Mouse (Mus musculus): ENCODE results near the gene Tnc.

Gene Tnc

DNA sequence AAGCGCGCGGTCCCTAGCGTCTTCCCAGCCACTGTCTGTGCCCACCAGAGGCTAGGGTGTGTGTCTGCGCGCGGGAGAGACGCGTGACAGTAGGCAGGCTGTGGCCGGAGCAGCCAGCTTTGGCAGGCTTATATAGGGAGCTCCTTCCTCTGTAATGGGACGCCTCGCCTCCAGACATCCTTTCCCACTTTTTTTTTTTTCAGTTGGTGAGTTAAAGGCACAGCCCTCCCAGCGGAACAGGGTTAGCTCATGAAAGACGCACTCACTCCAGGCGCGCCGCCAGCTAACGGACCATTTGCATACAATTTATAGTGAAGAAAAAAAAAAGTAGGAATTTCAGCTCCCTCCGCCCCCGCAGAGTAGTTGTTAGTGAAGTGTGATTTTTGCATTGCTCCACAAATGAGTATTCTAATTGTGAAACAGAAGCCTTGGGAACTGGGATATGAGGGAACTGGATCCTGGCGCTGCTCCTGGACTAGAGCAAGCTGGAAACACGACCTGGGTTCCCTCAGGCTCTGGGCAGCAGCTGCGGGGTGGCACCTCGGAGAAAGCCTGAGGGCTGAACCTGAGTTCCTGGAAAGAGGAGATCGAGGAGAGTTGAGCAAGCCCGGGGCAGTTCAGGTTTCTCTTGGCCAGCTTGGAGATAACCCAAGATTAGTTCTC lies at the start of gene Tnc:
Gene Tnc (minus strand): TSS at position 185 of the 663 bp plus-strand sequence.
- peak; percentile 65 for DNase-seq (ENCODE audit: low read depth)

DNA sequence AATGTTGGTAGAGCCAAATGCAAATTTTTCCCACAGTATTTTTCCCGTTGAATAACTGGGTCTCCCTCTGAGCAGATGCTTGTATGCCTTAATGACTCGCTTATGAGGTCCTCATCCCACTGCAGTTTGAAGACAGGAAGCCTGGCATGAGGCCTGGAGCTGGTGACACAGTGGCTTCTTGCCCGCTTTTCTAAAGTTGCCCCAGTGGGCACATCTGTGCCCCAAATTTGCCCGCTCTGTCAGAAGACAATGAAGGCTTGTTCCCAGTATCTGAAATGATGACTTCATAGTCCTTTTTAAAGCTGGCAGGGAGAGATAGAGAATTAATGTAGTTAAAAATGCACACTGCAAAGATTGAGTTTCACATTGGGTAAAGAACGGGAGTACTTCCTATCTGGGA lies 47.4 kb upstream of the Tnc start:
- no peak for DNase-seq (ENCODE audit: low read depth)

DNA sequence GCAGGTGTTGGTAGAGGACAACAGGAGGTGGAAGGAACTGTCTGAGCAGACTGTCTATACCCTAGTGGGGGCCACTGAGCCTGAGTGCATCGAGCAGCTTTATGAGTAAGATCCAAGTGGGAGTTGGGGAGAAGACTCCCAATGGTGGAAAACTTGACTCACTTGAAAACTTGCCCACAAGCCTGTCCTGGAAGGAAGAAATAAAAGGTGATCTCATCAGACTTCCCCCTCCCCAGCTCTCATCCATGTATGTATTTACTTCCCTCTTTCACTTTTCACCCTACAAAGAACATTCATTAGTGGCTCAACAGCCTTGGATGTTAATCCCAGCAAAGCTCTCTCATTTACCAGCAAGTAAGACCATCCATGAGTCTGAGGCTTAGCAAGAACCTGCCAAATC lies 46.0 kb upstream of the Tnc start:
- DNase-seq (ENCODE audit: low read depth): no peak

DNA sequence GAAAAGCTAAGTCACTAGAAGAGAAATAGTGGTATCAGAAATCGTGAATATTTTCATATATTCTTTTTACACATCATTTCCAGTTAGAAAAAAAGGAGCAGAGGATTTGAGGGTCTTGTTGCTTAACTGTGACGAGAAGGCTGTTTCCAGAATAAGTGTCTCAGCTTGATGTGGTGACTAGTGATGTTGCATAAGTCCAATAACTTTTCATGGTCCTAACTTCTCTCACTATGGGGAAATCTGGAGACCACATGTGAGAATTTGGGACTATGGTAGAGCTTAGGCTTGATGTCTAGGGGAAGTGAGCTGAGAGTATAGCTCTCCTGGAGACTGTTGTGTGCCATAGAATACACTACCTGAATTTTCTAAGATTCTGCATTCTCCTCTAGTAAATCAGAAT lies 42.6 kb upstream of the Tnc start:
- DNase-seq (ENCODE audit: low read depth): no peak

DNA sequence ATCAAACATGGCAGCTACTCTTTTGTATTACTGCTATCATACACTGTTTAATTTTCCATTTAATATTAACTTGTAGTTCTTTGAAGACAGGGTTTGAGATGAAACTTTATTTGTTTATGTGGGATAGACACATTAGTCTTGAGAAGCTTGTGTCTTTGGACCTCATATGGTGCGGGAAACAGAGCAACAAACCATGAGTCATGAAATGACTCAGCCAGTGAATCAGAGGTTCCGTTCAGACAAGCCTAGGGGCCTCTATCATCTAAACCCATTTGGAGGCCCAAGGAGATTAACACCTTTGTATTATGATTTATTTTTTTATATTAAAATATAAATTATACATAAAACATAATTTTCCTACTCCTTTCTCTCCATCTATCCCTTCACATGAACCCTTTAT lies 40.9 kb upstream of the Tnc start:
- peak; percentile 43 for DNase-seq (ENCODE audit: low read depth)

DNA sequence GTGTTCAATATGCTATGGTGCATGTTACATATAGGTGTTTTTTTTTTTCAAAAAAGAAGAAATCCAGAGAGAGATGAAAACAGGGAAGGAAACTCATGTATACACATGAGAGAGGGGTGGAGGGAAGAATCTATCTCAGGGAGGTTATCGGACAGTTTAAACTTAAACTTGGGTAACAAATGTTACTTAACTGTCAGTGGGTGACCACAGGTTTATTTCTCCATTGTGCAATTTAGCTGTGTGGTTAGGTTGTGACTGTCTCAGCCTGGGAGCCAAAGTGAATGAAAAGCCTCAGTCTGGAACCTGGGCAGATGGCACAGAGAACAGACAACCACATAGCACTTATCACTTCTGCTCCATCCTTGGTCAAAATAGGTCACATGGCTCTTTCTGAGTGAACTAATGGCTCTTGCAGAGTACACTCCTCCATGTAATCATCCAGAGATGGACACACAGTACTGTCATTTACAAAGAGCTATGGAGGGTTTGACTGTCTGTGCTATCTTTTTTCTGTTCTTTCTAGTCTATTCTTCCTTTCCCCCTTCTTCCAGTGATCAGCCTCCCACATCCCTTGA lies 39.3 kb upstream of the Tnc start:
- DNase-seq (ENCODE audit: low read depth): no peak

DNA sequence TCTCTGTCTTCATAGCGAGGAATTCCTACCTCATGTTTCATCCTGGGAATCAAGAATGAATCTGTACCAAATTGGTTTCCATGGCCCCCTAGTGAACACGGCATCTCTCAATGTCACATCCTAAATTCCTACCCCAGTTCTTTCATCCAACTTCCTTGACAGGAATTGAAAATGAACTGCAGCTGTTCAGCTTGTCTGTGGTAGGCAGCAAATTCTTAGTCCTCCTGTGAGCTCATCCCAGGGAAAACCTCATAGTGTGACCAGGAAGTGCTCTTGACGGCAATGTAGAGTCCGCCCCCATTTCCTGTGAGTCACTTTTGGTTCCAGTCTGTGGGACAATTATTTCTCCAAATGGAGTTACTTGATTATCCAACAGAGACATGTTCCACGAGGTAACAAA lies 37.0 kb upstream of the Tnc start:
- DNase-seq (ENCODE audit: low read depth): no peak

DNA sequence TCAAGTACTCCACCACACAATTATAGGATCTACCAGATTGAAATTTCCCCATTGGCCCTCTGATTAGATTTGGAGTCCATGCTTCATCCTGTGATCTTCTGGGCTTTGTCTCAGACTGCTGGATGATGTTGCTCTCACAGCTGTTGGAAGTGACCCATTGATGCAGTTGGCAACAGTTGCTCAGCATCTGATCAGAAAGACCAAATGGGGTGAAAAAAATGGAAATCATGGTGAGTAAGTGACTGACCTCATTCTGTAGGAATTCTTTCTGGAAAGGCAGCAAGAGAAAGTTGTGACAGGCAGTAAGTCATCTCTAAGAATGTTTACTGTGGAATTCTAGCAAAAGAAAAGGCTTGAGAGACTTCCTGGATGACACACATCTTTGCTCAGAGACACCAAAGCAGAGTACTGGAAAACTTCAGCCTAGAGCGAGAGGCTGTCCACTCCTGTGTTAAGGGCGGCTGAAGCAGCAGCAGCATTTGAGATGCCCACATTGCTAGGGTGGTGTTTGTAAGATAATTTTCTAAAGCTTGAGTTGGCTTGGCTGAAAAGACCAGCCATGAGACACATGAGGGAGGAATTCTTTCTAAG lies 31.3 kb upstream of the Tnc start:
- peak; percentile 82 for DNase-seq (ENCODE audit: low read depth)

DNA sequence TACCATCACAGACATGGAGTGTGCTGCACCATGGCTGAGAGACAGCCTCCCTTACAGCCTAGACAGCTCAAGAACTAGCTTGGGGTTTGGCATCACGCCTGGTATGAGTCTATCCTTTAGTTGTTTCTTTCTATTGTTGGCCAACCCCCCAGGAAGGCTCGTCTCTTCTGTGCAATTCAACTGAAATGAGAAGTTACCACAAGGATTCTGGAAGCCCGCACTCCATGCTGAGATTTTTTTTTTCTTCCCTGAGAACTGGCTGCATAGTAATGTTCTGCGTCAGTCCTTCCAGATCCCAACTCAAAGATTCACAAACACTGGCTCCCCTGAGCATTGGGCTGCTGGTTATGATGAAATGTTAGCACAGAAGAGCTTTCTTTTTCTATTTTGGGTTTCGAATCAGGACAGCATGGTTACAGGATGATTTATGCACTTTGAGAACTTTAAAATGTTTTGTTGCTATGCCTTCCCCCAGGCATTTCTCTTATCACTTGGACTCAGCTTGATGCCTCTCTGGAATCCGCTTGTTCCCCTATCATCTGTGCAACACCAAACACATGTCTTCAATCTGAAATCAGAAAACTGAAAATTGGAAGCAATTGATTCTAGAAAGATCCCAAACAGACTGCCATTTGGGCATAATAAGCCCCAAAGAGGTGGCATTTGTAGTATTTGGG lies 29.7 kb upstream of the Tnc start:
- DNase-seq (ENCODE audit: low read depth): peak; percentile 96

DNA sequence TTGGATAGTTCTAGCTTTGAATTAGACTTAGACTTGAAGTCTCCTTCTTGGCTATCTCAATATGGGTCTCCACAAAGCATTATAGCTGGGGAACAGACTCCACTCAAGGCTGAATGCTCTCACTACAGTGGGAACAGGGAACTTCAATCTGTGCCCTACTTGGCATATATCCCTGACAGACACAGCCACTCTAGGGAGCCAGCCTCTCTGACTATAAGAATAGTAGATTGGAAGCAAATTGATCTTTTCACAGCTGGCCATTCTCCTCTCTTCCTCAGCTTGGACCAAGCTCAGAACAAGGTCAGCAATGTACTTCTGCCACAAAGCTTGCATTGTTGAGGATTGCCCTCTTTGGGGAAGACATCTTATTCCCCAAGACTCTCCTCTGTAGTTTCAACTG lies 27.9 kb upstream of the Tnc start:
- DNase-seq (ENCODE audit: low read depth): no peak

DNA sequence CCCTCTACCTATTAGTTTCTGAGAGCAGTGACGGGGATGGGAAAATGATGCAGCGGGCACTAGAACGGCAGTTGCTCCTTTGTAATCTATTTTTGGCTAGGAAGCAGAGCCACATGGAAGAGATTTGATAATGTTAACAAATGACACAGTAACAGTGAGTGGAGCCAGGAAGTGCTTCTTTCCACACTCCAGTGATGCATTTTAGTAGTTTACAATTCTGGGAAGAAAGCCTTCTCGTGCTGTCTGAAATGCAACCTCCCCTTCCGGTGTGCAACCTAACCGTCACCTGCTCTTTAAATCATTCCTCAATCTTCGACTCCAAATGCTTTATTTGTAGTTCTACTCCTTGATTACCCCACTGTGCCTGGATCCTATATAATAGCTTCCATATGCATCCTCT lies 20.6 kb upstream of the Tnc start:
- no peak for DNase-seq (ENCODE audit: low read depth)

DNA sequence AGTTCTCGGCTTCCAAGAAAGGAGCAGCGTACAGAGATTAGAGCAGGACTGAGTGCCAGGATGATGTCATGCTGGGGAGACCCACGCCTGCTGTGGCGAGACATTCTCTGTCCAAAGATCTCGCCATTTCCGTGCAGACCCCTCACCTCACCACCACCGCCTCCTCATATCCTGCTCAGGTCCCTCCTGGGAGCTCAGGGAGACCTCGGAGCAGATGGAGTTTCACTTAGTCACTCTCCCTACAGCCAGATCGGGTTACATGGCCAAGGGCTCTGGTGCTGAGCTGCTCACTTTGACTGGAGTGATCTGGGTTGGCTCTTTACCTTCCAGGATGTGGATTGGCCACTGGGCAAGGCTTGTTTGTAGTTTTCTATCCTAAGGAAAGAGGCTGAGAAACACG lies 18.5 kb upstream of the Tnc start:
- no peak for DNase-seq (ENCODE audit: low read depth)

DNA sequence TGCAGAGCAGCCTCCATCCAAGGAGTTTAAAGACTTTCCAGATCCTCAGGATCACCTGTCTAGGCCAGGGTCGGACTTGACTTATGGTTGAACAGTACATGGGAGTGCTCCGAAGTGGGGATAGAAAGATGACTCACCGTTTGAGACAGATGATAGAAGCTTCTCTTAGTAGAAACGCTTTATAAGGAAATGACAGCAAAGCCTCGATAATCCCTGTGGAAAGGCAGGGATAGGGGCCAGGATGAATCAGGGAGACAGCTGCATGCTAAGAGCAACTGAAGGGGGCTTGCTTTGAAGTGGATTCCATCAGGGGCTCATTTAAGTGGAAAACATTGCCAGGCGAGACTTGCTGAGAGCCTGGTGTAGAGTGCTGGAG lies 12.0 kb upstream of the Tnc start:
- no peak for DNase-seq (ENCODE audit: low read depth)

DNA sequence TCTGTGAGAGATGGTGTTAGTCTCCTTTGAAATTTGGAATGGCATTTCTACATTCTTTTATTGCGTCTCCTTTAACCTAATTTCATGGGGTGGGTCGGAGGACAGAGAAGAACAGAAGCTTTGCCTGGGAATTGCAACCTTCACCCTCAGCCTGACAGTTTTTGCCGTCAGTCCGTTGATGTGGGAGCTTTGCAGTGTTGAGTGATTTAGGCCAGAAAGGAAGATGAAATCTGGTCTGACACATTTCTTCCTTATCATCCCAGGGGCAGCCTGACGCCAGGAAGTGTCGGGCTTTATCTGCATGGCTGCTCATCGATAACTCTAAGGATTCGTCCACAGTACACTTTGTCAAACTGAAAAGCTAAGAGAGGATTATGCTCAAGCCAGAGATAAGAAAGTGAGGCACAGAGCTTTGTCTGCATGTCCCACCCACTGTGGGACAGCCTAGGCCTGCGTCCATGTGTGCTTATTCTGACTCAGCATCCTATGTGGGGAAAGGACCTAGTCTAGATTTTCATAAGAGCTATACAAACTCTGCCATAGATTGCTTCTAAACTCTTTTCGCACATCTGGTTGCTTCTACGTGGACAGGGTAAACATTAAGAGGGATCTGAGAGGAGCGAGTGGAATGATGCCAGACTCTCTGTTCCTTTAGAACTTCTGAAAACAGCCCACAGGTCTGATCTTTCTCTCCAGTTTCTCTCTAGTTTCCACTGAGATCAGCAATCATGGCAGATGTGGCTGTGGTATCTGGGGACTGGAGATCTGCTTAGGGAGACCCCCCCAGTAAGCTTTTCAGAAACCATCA lies 11.4 kb upstream of the Tnc start:
- DNase-seq (ENCODE audit: low read depth): no peak

DNA sequence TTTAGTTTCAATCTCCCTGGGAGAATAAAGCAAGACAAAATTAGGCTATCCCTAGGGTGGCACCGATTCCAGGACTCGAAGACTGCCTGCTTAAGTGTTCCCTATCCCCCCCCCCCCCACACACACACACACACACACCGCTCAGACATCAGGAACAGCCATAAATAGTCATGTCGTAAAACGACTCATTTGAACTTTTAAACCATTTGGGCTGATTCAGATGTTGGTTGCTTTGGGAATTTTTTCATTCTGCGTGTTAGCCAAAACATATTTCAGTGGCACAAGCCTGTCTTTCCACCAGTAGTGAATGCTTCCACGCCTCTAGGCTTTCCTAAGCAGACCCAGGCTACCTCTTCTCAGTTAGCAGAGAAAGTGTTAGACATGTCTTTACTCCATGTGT lies 1.4 kb upstream of the Tnc start:
- no peak for DNase-seq (ENCODE audit: low read depth)

DNA sequence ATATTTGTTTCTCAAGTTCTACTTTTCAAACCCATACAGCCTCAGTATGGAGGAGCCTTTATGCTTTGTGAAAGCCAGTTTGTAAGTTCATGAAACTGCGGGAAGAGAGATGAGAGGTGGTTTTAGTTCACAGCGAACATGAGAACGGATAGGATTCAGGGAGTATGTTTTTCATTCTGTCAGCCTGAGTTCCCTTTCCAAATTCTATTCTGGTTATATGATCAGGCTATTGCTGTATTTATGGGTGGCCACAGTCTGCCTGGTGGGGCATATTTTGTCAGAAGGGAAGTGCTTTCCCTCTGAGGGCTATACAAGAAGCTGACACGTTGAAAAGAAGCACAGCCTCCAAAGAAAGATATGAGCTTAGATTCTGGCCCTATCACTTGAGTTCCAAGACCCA lies 2.9 kb downstream of the Tnc start:
- DNase-seq (ENCODE audit: low read depth): no peak

DNA sequence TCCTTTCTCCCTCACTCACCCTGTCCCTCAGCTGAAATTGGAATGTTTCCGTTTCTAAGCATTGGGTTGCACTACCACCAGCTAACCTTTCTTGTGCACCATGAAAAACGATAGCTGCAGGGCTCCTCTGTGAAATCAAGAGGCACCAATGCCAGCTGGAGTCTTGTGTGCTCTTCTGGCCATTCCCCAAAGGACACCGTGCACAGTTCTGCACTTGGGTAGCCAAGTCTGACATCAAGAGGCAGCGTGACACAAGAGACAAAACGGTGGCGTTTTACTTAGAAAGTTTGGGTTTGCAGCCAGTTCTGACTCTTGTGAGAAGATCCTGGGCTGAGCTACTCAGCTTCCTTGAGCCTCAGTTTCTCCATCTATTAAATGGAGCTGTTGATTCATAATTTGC lies 3.4 kb downstream of the Tnc start:
- no peak for DNase-seq (ENCODE audit: low read depth)

DNA sequence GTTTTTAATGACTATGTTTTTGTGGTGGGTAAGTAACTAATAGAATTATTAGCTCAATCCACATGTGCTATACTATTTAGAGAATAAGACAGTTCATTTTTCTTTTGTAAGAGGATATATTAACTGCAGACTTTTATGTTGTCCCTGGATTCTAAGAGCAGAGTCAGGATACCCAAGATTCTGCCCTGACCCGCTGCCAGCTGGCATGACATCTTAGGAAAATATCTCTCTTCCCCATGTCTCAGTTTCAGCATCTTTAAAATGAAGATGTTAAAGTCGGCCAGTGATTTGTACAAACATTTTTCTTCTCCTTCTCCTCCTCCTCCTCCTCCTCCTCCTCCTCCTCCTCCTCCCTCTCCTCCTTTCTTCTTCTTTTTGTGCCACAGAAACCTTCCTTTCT lies 7.7 kb downstream of the Tnc start:
- DNase-seq (ENCODE audit: low read depth): no peak

DNA sequence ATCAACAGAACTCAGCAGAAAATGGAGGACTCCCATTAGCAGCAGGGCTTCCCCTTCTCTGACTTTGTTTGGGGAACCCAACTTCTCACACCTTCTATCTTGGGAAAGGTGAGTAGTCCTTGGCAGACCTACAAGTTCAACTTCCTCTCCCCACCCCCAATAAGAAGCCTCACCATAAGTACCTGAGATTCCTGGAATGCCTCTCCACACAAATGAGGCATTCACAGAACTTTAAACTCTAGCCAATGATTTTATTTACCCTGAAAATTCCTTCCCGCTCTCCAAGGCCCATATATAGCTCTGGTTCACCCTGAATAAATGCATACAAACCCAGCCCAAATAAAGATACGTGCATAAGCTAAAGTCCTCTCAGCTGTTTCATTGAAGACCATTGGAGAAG lies 9.3 kb downstream of the Tnc start:
- no peak for DNase-seq (ENCODE audit: low read depth)

DNA sequence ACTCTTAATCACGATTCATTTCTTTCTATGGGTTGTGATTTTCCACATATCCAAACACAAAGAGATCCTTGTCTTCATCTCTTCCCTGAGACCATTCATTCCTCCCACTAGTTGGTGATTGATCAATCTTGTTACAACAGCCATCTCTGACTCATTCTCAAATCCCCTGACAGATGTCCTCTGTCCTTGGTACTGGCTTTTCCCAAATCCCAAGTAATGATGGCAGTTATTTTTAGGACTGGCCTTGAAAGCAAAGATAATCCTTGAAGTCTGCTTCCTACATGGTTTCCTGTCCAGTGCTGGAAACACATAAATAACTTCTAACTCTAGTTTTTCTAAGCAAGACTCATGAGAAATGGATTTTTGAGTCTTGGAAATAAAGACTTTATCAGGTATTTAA lies 12.1 kb downstream of the Tnc start:
- DNase-seq (ENCODE audit: low read depth): no peak

DNA sequence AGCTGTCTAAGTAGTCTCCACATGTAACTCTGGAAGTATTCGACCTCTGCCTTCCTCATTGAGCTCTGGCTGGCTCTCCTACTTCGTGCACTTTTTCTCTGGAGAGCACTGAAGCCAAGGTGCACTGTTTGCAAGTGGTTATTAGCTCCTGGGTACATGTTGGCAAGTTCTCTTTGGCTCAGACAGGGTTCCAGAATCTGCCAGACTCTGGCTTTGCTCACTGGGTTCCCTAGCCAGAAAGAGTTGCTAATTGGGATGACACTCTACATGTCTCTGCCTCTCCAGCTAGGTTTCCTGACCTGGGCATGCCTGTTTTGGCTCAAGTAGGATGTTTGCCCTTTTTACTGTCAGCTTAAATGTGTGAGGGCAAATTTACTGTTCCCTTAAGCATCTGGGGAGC lies 13.6 kb downstream of the Tnc start:
- no peak for DNase-seq (ENCODE audit: low read depth)

DNA sequence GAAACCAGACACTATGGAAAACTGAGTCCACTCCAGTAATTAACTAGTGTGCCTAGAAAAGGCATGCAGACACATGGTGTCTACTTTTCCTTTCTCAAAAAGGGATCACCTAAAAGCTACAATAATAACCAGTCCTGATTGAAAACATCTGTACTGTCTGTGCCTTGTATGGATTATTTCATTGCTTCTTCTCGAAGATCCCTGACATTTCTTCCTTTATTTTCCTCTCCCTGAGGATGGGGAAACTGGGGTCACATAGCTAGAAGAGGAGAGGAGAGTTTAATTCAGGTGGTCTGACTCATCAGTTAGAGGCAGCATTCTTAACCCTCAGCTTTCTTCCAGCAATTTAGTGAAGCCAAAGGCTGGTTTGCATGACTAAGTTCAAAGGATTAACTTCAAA lies 17.3 kb downstream of the Tnc start:
- no peak for DNase-seq (ENCODE audit: low read depth)

DNA sequence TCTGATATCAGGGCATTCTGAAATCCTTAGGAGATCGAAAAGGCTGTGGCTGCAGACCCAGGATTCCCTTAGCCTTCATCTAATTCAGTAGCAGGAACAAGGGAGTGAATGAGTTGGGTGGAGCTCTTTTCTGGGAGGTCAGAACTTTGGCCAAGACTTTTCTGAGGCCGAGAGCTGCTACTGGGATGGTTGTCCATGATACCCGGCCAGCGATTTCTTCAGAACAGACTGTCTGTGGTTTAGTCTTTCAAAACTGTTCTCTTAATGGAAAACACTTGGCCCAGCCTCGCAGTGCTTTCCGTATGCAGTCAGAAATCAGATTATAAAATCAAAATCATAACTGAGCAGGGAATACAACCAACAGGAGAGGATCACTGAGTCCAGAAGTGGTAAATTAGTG lies 21.2 kb downstream of the Tnc start:
- peak; percentile 75 for DNase-seq (ENCODE audit: low read depth)

Measured in fibroblast of lung, adult 2 months (primary cell).